Mouse (Mus musculus): ENCODE measurements around the gene Creb5. TPM values are rescaled to one million over a fixed set of nuclear protein-coding genes. Genes with fewer than 3 reads are reported as not detected.
A peak's percentile ranks its signal among the peaks of the same experiment; 100 is the strongest.

Gene Creb5
- polyA plus RNA-seq, 1 experiment from 2014 or later = 0.20 TPM

DNA sequence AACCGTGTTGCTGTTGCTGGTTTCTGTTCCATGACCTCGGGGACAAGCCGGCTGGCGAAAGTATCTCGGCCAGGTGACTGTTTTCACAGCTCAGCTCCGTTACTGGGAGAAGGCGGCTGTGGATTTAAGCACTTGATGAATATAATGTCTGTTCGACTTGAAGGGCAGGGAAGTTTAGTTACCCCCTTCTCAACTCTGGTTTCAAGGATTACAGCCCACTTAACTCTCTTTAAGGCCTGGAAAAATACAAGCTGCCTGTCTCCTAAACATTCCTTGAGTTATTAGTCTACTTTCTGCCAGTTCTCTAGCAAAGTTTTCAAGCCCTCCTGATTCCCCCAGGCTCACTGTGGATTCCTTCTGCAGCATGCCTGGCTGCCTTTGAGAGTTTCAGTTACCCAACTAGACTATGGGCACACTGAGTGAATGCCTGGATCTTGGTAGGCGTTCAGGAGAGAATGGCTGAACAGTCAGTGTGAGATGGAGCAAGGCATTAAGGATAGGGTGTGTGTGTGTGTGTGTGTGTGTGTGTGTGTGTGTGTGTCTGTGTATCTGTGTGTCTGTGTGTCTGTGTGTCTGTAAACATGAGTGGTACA lies 184.0 kb downstream of the Creb5 start:
- no peak for DNase-seq

DNA sequence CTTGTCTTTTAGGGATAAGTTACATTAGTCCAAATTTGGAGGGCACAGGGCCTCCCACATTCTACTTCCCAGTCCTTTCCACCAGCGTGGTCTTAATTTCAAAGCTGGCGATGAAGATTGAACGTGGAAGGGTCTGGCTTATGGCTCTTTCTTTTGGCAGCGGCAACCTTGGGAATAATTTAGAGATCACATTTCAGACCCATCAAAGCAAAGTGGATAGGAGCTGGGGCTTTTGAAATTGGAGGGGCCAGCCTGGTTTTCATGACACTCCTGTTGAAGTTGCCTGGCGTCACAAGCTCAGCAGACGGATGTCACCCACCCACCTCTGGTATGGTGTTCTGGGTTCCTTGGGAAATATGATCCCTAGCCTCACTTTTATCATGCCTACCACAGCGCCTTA lies 185.7 kb downstream of the Creb5 start:
- Histone ChIP-seq H3K9ac (replicated peaks) (no peak overlapping the region), H3K36me3 (replicated peaks; ENCODE audit: insufficient read depth, low read length) (no peaks in the 10 kb centered on the region), H3K4me3 (ENCODE audit: low read depth, low read length) (no peak overlapping the region), H3K27me3 (ENCODE audit: insufficient read depth, low read length) (peaks cover 16% of the 10 kb centered on the region; the same call in 1 of the 2 replicates), H3K9me3 (ENCODE audit: low read length) (no peaks in the 10 kb centered on the region), H3K27ac (ENCODE audit: low read depth) (no peak overlapping the region), H3K4me2 (ENCODE audit: low read depth, low read length) (no peak overlapping the region), H3K4me1 (ENCODE audit: insufficient read depth) (no peaks in the 10 kb centered on the region)
- TF ChIP-seq EP300 (IDR thresholded peaks at IDR 0.05; ENCODE audit: low read depth) = no peak
- TF ChIP-seq CTCF (IDR thresholded peaks at IDR 0.05; ENCODE audit: low read depth) = no peak
- no peak for DNase-seq
- 85% methylated on average over 7 of the region's 7 CpGs for WGBS (ENCODE audit: insufficient replicate concordance)
- no peak for ATAC-seq

More for the DNA sequence above, 184.0 kb downstream of the Creb5 start:
- Histone ChIP-seq H3K9ac (replicated peaks) (no peak overlapping the region), H3K9me3 (ENCODE audit: low read length) (no peaks in the 10 kb centered on the region), H3K27ac (ENCODE audit: low read depth) (no peak overlapping the region), H3K4me2 (ENCODE audit: low read depth, low read length) (no peak overlapping the region), H3K27me3 (ENCODE audit: insufficient read depth, low read length) (peaks cover 13% of the 10 kb centered on the region; the same call in 1 of the 2 replicates), H3K4me3 (ENCODE audit: low read depth, low read length) (no peak overlapping the region), H3K4me1 (ENCODE audit: insufficient read depth) (no peaks in the 10 kb centered on the region), H3K36me3 (replicated peaks; ENCODE audit: insufficient read depth, low read length) (no peaks in the 10 kb centered on the region)
- no peak for TF ChIP-seq CTCF (IDR thresholded peaks at IDR 0.05; ENCODE audit: low read depth)
- no peak for TF ChIP-seq EP300 (IDR thresholded peaks at IDR 0.05; ENCODE audit: low read depth)
- WGBS (ENCODE audit: insufficient replicate concordance) = 62% methylated on average over 9 of the region's 9 CpGs
- ATAC-seq = no peak

GRCm38 (mm10) chr6:53477501-53477900 lies 190.4 kb downstream of the Creb5 start:
- no peak for ATAC-seq
- no peaks in the 10 kb centered on the region for H3K9me3 ChIP-seq (ENCODE audit: low read length)
- no peak overlapping the region for H3K4me3 ChIP-seq (ENCODE audit: low read depth, low read length)
- no peaks in the 10 kb centered on the region for H3K36me3 ChIP-seq (replicated peaks; ENCODE audit: insufficient read depth, low read length)
- H3K27ac ChIP-seq (ENCODE audit: low read depth) = no peak overlapping the region
- H3K27me3 ChIP-seq (ENCODE audit: insufficient read depth, low read length) = peaks cover 5% of the 10 kb centered on the region; the same call in 1 of the 2 replicates
- no peak overlapping the region for H3K9ac ChIP-seq (replicated peaks)
- TF ChIP-seq EP300 (IDR thresholded peaks at IDR 0.05; ENCODE audit: low read depth) = no peak
- TF ChIP-seq CTCF (IDR thresholded peaks at IDR 0.05; ENCODE audit: low read depth) = no peak
- no peak for DNase-seq
- WGBS (ENCODE audit: insufficient replicate concordance) = 73% methylated on average over 5 of the region's 5 CpGs
- H3K4me2 ChIP-seq (ENCODE audit: low read depth, low read length) = no peak overlapping the region
- no peaks in the 10 kb centered on the region for H3K4me1 ChIP-seq (ENCODE audit: insufficient read depth)

- no peak overlapping the region for H3K4me3 ChIP-seq (ENCODE audit: low read depth, low read length)
- H3K4me1 ChIP-seq (ENCODE audit: insufficient read depth) = no peaks in the 10 kb centered on the region
- WGBS (ENCODE audit: insufficient replicate concordance) = 82% methylated on average over 6 of the region's 6 CpGs
- no peaks in the 10 kb centered on the region for H3K36me3 ChIP-seq (replicated peaks; ENCODE audit: insufficient read depth, low read length)
- H3K27me3 ChIP-seq (ENCODE audit: insufficient read depth, low read length) = no peaks in the 10 kb centered on the region
- H3K9ac ChIP-seq (replicated peaks) = no peak overlapping the region
- H3K27ac ChIP-seq (ENCODE audit: low read depth) = no peak overlapping the region
- no peaks in the 10 kb centered on the region for H3K9me3 ChIP-seq (ENCODE audit: low read length)
- TF ChIP-seq CTCF (IDR thresholded peaks at IDR 0.05; ENCODE audit: low read depth) (peak; percentile 45), EP300 (IDR thresholded peaks at IDR 0.05; ENCODE audit: low read depth) (no peak)
- no peak overlapping the region for H3K4me2 ChIP-seq (ENCODE audit: low read depth, low read length)
- DNase-seq (no peak), ATAC-seq (no peak)
Observed at GRCm38 (mm10) chr6:53490917-53491316, 203.8 kb downstream of the Creb5 start.

DNA sequence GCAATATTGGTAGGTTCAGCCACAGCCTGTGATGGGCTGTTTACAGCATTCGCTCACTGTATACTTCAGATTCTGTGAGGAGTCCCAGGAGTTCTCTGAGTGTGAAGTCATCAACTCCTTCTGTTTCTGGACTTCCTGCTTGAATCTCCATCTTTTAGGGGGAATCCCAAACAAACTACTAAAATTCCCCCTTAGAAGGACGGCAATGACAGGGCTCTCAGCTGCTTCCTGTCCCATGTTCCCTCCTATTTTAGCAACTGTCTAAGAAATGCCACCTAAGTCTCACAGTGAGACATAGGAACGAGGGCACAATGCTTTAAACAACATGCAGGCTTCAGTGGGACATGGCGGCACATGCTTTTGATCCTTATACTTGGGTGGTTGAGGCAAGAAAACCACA lies 204.3 kb downstream of the Creb5 start:
- Histone ChIP-seq H3K4me1 (ENCODE audit: insufficient read depth) (no peaks in the 10 kb centered on the region), H3K27me3 (ENCODE audit: insufficient read depth, low read length) (no peaks in the 10 kb centered on the region), H3K36me3 (replicated peaks; ENCODE audit: insufficient read depth, low read length) (no peaks in the 10 kb centered on the region), H3K9me3 (ENCODE audit: low read length) (no peaks in the 10 kb centered on the region), H3K4me3 (ENCODE audit: low read depth, low read length) (no peak overlapping the region), H3K9ac (replicated peaks) (no peak overlapping the region), H3K4me2 (ENCODE audit: low read depth, low read length) (no peak overlapping the region), H3K27ac (ENCODE audit: low read depth) (no peak overlapping the region)
- TF ChIP-seq CTCF (IDR thresholded peaks at IDR 0.05; ENCODE audit: low read depth) (no peak), EP300 (IDR thresholded peaks at IDR 0.05; ENCODE audit: low read depth) (no peak)
- no peak for ATAC-seq
- no peak for DNase-seq
- 66% methylated on average over 4 of the region's 4 CpGs for WGBS (ENCODE audit: insufficient replicate concordance)

DNA sequence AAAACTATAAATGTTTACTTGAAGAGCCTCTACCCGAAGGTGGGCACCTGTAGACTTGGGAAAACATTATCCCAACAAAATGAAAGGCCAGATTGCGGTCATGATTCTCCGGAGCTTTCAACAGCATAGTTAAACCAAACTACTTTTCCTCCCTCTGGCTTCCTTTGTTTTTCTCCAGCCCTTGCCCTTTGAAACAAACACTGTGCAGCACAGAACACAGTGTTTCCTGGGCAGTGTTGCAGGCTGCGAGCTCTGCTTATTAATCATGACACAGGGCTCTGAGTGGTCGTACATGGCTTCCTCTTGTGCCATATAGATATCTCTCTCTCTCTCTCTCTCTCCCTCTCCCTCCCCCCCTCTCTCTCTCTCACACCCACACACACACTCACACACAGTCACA lies 206.8 kb downstream of the Creb5 start:
- no peaks in the 10 kb centered on the region for H3K36me3 ChIP-seq (replicated peaks; ENCODE audit: insufficient read depth, low read length)
- H3K9me3 ChIP-seq (ENCODE audit: low read length) = no peaks in the 10 kb centered on the region
- 29% methylated on average over 5 of the region's 5 CpGs for WGBS (ENCODE audit: insufficient replicate concordance)
- no peaks in the 10 kb centered on the region for H3K4me1 ChIP-seq (ENCODE audit: insufficient read depth)
- TF ChIP-seq CTCF (IDR thresholded peaks at IDR 0.05; ENCODE audit: low read depth) = no peak
- no peak for TF ChIP-seq EP300 (IDR thresholded peaks at IDR 0.05; ENCODE audit: low read depth)
- DNase-seq = no peak
- ATAC-seq = no peak
- no peak overlapping the region for H3K4me2 ChIP-seq (ENCODE audit: low read depth, low read length)
- no peak overlapping the region for H3K4me3 ChIP-seq (ENCODE audit: low read depth, low read length)
- no peaks in the 10 kb centered on the region for H3K27me3 ChIP-seq (ENCODE audit: insufficient read depth, low read length)
- no peak overlapping the region for H3K9ac ChIP-seq (replicated peaks)
- no peak overlapping the region for H3K27ac ChIP-seq (ENCODE audit: low read depth)
